In genomic region chr19:22917345-22917735, GRCm38 (mm10) we compare ENCODE assay signal across 8 mouse cellular contexts.
DNase-seq lines count a peak whose midpoint lies in the region; ATAC-seq and TF ChIP-seq lines count a peak whose summit lies in the region.
"Had no signal": no experiment of that assay in that cellular context is flagged by ENCODE, and none has a peak within 500 bp of the region (broad histone marks: within the 10 kb centered on the region; RNA-seq: fewer than 3 reads in every experiment).

No protein-coding gene starts in this region.

- H3K36me3 ChIP-seq in heart, embryonic 15.5 days: no peaks in the 10 kb centered on the region
- no peaks in the 10 kb centered on the region for H3K36me3 ChIP-seq in liver, adult 2 months (ENCODE audit: control insufficient read depth, insufficient read depth, low read length)
- H3K36me3 ChIP-seq in liver, embryonic 11.5 days (ENCODE audit: control insufficient read depth, insufficient read depth, low read length): no peaks in the 10 kb centered on the region
- H3K36me3 ChIP-seq in embryonic facial prominence, embryonic 15.5 days: no peaks in the 10 kb centered on the region
- no peaks in the 10 kb centered on the region for H3K36me3 ChIP-seq in stomach, embryonic 14.5 days (ENCODE audit: control insufficient read depth, insufficient read depth, low read length)

- no peaks in the 10 kb centered on the region for H3K27me3 ChIP-seq in heart, embryonic 15.5 days
- H3K27me3 ChIP-seq in liver, adult 2 months (ENCODE audit: control insufficient read depth, insufficient read depth, low read length): no peaks in the 10 kb centered on the region
- no peaks in the 10 kb centered on the region; the same call in 1 of the 2 replicates for H3K27me3 ChIP-seq in liver, embryonic 11.5 days (replicated peaks; ENCODE audit: control insufficient read depth, insufficient read depth, low read length)
- no peaks in the 10 kb centered on the region for H3K27me3 ChIP-seq in embryonic facial prominence, embryonic 15.5 days
- no peaks in the 10 kb centered on the region for H3K27me3 ChIP-seq in stomach, embryonic 14.5 days (ENCODE audit: control insufficient read depth, insufficient read depth, low read length)

- TF ChIP-seq CTCF in liver, adult 2 months (IDR thresholded peaks at IDR 0.05; ENCODE audit: low read depth, low read length): no peak

- peak overlapping the region; percentile 85 for H3K27ac ChIP-seq in heart, embryonic 15.5 days
- peak overlapping the region; percentile 8; the same call in 1 of the 2 replicates for H3K27ac ChIP-seq in liver, adult 2 months (replicated peaks; ENCODE audit: insufficient read depth, low read depth, low read length)
- no peak overlapping the region for H3K27ac ChIP-seq in liver, embryonic 11.5 days (ENCODE audit: low read depth, low read length)
- H3K27ac ChIP-seq in embryonic facial prominence, embryonic 15.5 days (replicated peaks): peak overlapping the region; percentile 79
- peak overlapping the region; percentile 75 for H3K27ac ChIP-seq in stomach, embryonic 14.5 days (ENCODE audit: low read length)
- H3K27ac ChIP-seq: macrophage had no signal

- WGBS in heart, embryonic 15.5 days: 41% methylated on average over 3 of the region's 3 CpGs
- 37% methylated on average over 3 of the region's 3 CpGs for WGBS in liver, adult 2 months
- 49% methylated on average over 3 of the region's 3 CpGs for WGBS in liver, embryonic 11.5 days
- 44% methylated on average over 3 of the region's 3 CpGs for WGBS in embryonic facial prominence, embryonic 15.5 days
- WGBS in stomach, embryonic 14.5 days: 57% methylated on average over 3 of the region's 3 CpGs

- no peaks in the 10 kb centered on the region for H3K9me3 ChIP-seq in heart, embryonic 15.5 days (replicated peaks)
- H3K9me3 ChIP-seq in liver, embryonic 11.5 days (ENCODE audit: control insufficient read depth, low read length): no peaks in the 10 kb centered on the region
- H3K9me3 ChIP-seq in embryonic facial prominence, embryonic 15.5 days (replicated peaks): no peaks in the 10 kb centered on the region
- H3K9me3 ChIP-seq in stomach, embryonic 14.5 days (ENCODE audit: control insufficient read depth, low read depth, low read length): no peaks in the 10 kb centered on the region

- no peak for ATAC-seq in heart, embryonic 15.5 days (replicated peaks; ENCODE audit: insufficient number of reproducible peaks, insufficient read depth, low FRiP score, low read depth)
- ATAC-seq in liver, embryonic 11.5 days (replicated peaks; ENCODE audit: low FRiP score): no peak
- no peak for ATAC-seq in embryonic facial prominence, embryonic 15.5 days (ENCODE audit: insufficient number of reproducible peaks, low FRiP score, low TSS enrichment, low read depth)
- ATAC-seq in stomach, embryonic 14.5 days (ENCODE audit: insufficient number of reproducible peaks, insufficient read depth, low FRiP score, low read depth): no peak

- 0 out of 2 replicates have a peak overlapping the region, but pooled peaks have one; percentile 75 for H3K4me2 ChIP-seq in heart, embryonic 15.5 days
- no peak overlapping the region for H3K4me2 ChIP-seq in liver, embryonic 11.5 days
- no peak overlapping the region for H3K4me2 ChIP-seq in embryonic facial prominence, embryonic 15.5 days (replicated peaks)
- no peak overlapping the region for H3K4me2 ChIP-seq in stomach, embryonic 14.5 days (replicated peaks; ENCODE audit: low read depth, low read length)

- H3K4me3 ChIP-seq in heart, embryonic 15.5 days: no peak overlapping the region
- no peak overlapping the region for H3K4me3 ChIP-seq in liver, adult 2 months (ENCODE audit: insufficient read depth, low read depth, low read length)
- H3K4me3 ChIP-seq in liver, embryonic 11.5 days (ENCODE audit: low read depth, low read length): no peak overlapping the region
- H3K4me3 ChIP-seq in embryonic facial prominence, embryonic 15.5 days (replicated peaks): no peak overlapping the region
- H3K4me3 ChIP-seq in stomach, embryonic 14.5 days (ENCODE audit: low read depth, low read length): no peak overlapping the region

- no peak for TF ChIP-seq POLR2A in liver, adult 2 months (IDR thresholded peaks at IDR 0.05; ENCODE audit: extremely low read depth, insufficient read depth, low read length)

- no peaks in the 10 kb centered on the region for H3K79me2 ChIP-seq in liver, adult 2 months (ENCODE audit: control insufficient read depth, insufficient read depth, low read length)

- peaks cover 14% of the 10 kb centered on the region for H3K4me1 ChIP-seq in heart, embryonic 15.5 days (replicated peaks)
- peaks cover 3% of the 10 kb centered on the region; the same call in 1 of the 2 replicates for H3K4me1 ChIP-seq in liver, adult 2 months (ENCODE audit: control insufficient read depth, insufficient read depth, low read length)
- no peaks in the 10 kb centered on the region for H3K4me1 ChIP-seq in liver, embryonic 11.5 days (replicated peaks; ENCODE audit: control insufficient read depth, insufficient read depth, low read length)
- H3K4me1 ChIP-seq in embryonic facial prominence, embryonic 15.5 days: peaks cover 14% of the 10 kb centered on the region
- H3K4me1 ChIP-seq in stomach, embryonic 14.5 days (ENCODE audit: control insufficient read depth, insufficient read depth, low read length): 0 out of 2 replicates have a peak, but pooled peaks cover 10% of the 10 kb centered on the region

- no peak overlapping the region for H3K9ac ChIP-seq in heart, embryonic 15.5 days
- H3K9ac ChIP-seq in liver, adult 2 months (ENCODE audit: low read depth, low read length): no peak overlapping the region
- no peak overlapping the region for H3K9ac ChIP-seq in liver, embryonic 11.5 days (ENCODE audit: low read depth, low read length)
- no peak overlapping the region for H3K9ac ChIP-seq in embryonic facial prominence, embryonic 15.5 days
- no peak overlapping the region for H3K9ac ChIP-seq in stomach, embryonic 14.5 days (replicated peaks; ENCODE audit: low read depth, low read length)

- DNase-seq in heart, postnatal 4 days: no peak
- DNase-seq in liver, adult 2 months (ENCODE audit: extremely low read depth, low read depth, low spot score): no peak
- DNase-seq in liver, embryonic 11.5 days (ENCODE audit: low spot score): no peak
- no peak for DNase-seq in B cell, adult 2 months
